Mouse (Mus musculus) small intestine, adult 2 months (tissue): ENCODE data around the gene Gpn2.

Experiments
- CTCF ChIP-seq: fragments of 200-500 bp; IDR thresholded peaks from 2 replicates; pipeline ENCODE4 v1.5.1; 2012; ENCODE audit warnings: low read depth, mild to moderate bottlenecking, control low read depth, inconsistent platforms, low read length, moderate library complexity, mixed read lengths; ENCODE audit not compliant: insufficient replicate concordance, insufficient read length; ENCODE audit errors: extremely low read depth
- POLR2A ChIP-seq: fragments of 200-500 bp; IDR thresholded peaks from 2 replicates; pipeline ENCODE4 v1.6.1; 2012; ENCODE audit warnings: low read depth, mild to moderate bottlenecking, control low read depth, inconsistent platforms, low read length, moderate library complexity

- TF ChIP-seq CTCF = peak; percentile 16; the same call in 1 of the 2 replicates
- TF ChIP-seq POLR2A = no peak
These were observed 48.5 kb downstream of the Gpn2 start for GRCm38 (mm10) chr4:133632483-133633327.
